Mouse (Mus musculus) stomach, embryonic 16.5 days (tissue): ENCODE data around the gene Alkbh4. TPM values are rescaled to one million over a fixed set of nuclear protein-coding genes. Genes with fewer than 3 reads are reported as not detected.
"Not testable (repeated sequence)": the region's sequence is repeated elsewhere in the genome, so short reads cannot be mapped to it uniquely, and the experiment has no call there.

Experiments used
- ATAC-seq: fragments of 200-750 bp; cut with Nextera tagmentation; 2 replicates; pipeline ENCODE4 v1.8.0; 2017; ENCODE audit warnings: moderate number of reproducible peaks, moderate TSS enrichment; ENCODE audit not compliant: insufficient read depth, low FRiP score
- H3K27ac ChIP-seq: fragments of 300-500 bp; sonication (generic); 2 replicates; pipeline ENCODE4 v1.5.1; 2014; ENCODE audit warnings: low read length
- H3K27me3 ChIP-seq: fragments of 300-500 bp; sonication (generic); 2 replicates; pipeline ENCODE4 v1.6.1; 2014; ENCODE audit warnings: low read length, control low read depth, mixed read lengths; ENCODE audit not compliant: control insufficient read depth, insufficient read depth
- H3K36me3 ChIP-seq: fragments of 300-500 bp; sonication (generic); 2 replicates; pipeline ENCODE4 v1.6.1; 2014; ENCODE audit warnings: low read length; ENCODE audit not compliant: control insufficient read depth, insufficient read depth
- H3K4me1 ChIP-seq: fragments of 300-500 bp; sonication (generic); 2 replicates; pipeline ENCODE4 v1.6.1; 2014; ENCODE audit warnings: low read length, control low read depth, mixed read lengths; ENCODE audit not compliant: control insufficient read depth, insufficient read depth
- H3K4me2 ChIP-seq: fragments of 300-500 bp; sonication (generic); 2 replicates; pipeline ENCODE4 v1.6.1; 2014; ENCODE audit warnings: low read depth, low read length, mixed read lengths
- H3K4me3 ChIP-seq: fragments of 300-500 bp; sonication (generic); replicated peaks from 2 replicates; pipeline ENCODE4 v1.5.1; 2014; ENCODE audit warnings: mild to moderate bottlenecking, low read length
- H3K9ac ChIP-seq: fragments of 300-500 bp; sonication (generic); 2 replicates; pipeline ENCODE4 v1.6.1; 2014; ENCODE audit warnings: low read length
- H3K9me3 ChIP-seq: fragments of 300-500 bp; sonication (generic); replicated peaks from 2 replicates; pipeline ENCODE4 v1.6.1; 2016; ENCODE audit warnings: low read length, control low read depth; ENCODE audit not compliant: control insufficient read depth
- WGBS: fragments of 180-500 bp; shearing (Covaris S2); extraction: QIAGEN DNeasy Blood & Tissue Kit; methylation state at CpG from one replicate; pipeline ENCODE4 v1.1.7; 2014; 5-methylcytosine and 5-hydroxymethylcytosine counted together
- polyA plus RNA-seq: library from polyadenylated mRNA; unstranded; fragments of >200 nt; fragmentation: Nextera tagmentation; extraction: Ambion mirVana; gene quantifications from 2 replicates; pipeline ENCODE4 v1.2.1, GENCODE M21; 2015

The Alkbh4 gene
- polyA plus RNA-seq, 1 experiment from 2014 or later, result 18.0 TPM

DNA sequence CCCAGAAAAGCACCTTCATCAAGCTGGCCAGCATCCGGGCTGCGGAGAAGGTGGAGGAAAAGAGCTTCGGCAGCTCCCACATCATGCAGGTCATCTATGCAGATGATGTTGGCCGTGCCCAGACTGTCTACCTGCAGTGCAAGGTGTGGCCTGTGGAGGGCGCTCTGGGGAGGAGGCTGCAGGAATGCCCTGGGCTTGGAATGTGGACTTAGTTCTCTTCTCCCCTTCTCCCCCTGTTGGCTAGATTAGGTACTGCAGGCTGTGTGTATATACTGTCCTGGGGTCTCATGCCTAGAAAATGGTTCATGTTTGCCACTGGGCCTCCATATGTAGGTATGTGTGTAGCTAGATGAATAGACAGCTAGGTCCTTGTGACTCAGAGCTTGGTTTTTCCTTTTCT lies 31.4 kb upstream of the Alkbh4 start:
- peaks cover 4% of the 10 kb centered on the region; the same call in 1 of the 2 replicates for H3K4me1 ChIP-seq
- WGBS, result 86% methylated on average over 5 of the region's 5 CpGs
- H3K9me3 ChIP-seq, result peaks cover 4% of the 10 kb centered on the region
- H3K27ac ChIP-seq, result no peak overlapping the region
- H3K36me3 ChIP-seq, result no peaks in the 10 kb centered on the region
- H3K9ac ChIP-seq, result no peak overlapping the region
- ATAC-seq, result no peak
- H3K4me3 ChIP-seq, result no peak overlapping the region
- H3K4me2 ChIP-seq, result no peak overlapping the region
- H3K27me3 ChIP-seq, result no peaks in the 10 kb centered on the region

DNA sequence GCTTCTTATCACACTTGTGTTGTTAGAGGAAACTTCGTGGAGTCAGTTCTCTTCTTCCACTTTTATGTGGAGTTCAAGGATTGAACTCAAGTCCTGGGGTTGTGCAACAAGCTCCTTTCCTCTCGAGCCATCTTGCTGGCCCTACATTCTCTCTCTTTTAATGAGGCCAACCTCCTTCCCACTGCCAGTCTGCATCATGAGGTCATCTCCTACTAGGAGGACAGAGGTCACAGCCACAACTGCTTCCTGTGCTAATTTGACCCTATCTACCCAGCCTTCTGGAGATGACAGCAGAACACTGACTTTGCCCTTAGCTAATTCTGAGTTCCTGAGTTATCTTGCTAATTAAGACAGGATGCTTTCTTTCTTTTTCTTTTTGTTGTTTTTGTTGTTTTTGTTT lies 27.5 kb upstream of the Alkbh4 start:
- Histone ChIP-seq H3K27me3 (no peaks in the 10 kb centered on the region), H3K4me3 (no peak overlapping the region), H3K36me3 (no peaks in the 10 kb centered on the region), H3K9me3 (peaks cover 4% of the 10 kb centered on the region), H3K9ac (no peak overlapping the region), H3K4me2 (no peak overlapping the region), H3K27ac (no peak overlapping the region), H3K4me1 (no peaks in the 10 kb centered on the region)
- WGBS, result 51% methylated on average over 2 of the region's 2 CpGs
- ATAC-seq, result no peak

DNA sequence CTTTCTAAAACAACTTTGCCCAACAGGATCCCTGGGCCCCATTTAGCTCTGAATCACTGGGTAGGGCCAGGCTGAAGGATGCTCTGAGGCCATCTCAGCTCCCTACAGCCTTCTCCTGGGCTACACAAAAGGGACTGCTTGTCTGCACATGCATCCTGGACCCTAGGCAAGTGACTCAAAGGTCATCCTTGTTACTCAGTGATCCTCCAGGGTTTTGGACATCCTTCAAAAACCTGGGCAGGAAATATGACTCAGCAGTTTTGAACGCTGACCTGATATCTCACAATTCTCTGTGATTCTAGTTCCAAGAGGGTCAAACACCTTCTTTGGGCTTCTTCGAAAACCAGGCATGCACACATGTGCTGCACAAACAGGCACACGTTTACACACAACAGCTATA lies 26.9 kb upstream of the Alkbh4 start:
- no peak overlapping the region for H3K9ac ChIP-seq
- no peaks in the 10 kb centered on the region for H3K4me1 ChIP-seq
- H3K4me3 ChIP-seq, result no peak overlapping the region
- no peaks in the 10 kb centered on the region for H3K27me3 ChIP-seq
- no peaks in the 10 kb centered on the region for H3K36me3 ChIP-seq
- WGBS, result 75% methylated on average over 3 of the region's 3 CpGs
- no peak for ATAC-seq
- H3K9me3 ChIP-seq, result peaks cover 4% of the 10 kb centered on the region
- H3K27ac ChIP-seq, result no peak overlapping the region
- no peak overlapping the region for H3K4me2 ChIP-seq

DNA sequence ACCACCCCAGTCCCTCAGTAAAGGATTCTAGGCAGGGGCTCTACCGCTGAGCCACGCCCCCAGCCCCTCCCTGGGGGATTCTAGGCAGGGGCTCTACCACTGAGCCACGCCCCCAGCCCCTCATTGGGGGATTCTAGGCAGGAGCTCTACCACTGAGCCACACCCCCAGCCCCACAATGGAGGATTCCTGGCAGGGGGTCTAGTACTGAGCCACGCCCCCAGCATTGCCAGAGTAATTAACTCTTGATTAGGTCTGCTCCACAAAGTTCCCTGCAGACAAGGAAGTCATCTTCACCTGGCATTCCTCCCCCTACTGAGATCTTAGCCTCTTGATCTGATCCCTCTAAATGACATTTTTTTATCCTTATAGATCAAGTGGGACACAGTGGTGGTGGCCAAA lies 22.4 kb upstream of the Alkbh4 start:
- not testable (repeated sequence) for H3K4me2 ChIP-seq, H3K4me3 ChIP-seq, H3K27me3 ChIP-seq, H3K36me3 ChIP-seq, H3K9me3 ChIP-seq, ATAC-seq, H3K9ac ChIP-seq, H3K27ac ChIP-seq
- H3K4me1 ChIP-seq, result peaks cover 11% of the 10 kb centered on the region
- 47% methylated on average over 4 of the region's 4 CpGs for WGBS

DNA sequence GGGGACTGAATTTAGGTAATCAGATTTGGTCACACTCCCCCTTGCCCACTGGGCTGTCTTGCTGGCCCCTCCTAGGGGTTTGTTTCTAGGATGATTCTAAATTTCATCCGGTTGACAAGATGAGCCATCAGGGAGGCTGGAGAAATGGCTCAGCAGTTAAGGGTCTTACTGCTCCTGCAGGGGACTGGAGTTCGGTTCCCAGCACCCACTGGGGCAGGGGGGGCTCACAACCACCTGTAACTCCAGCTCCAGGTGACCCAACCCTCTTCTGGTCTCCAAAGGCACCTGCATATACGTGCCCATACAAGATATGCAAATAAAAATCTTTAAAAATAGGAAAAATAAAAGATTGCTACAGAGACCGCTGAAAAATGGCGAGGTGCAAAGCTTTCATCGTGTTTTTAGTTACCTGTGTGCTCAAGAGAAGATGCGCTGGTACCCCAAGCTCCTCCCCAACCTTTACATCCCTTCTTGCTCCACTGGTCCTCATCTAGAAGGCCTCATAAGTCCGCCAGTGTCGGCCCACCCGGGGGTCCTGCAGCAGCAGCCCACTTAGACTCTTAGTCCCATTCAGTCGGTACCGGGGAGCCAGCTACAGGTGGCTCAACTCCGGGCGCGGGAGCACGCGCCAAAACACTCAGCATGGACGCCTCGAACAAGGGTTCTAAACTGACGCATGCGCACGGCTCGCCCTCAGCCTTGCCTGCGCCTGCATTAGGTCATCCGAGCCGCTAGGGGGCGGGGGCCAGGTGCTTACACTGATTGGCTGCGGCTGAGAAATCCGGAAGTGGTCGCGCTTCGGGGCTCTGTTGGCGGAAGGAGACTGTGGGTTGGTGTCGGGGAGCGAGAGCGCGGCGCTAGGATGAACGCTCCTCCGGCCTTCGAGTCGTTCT lies 19.8 kb upstream of the Alkbh4 start, which contains the start of gene Polr2j:
Gene Polr2j (plus strand): TSS at position 741 of the 893 bp plus-strand sequence.
- 3% methylated on average over 42 of the region's 42 CpGs for WGBS
- H3K27me3 ChIP-seq, result no peaks in the 10 kb centered on the region
- ATAC-seq, result peak; percentile 95

DNA sequence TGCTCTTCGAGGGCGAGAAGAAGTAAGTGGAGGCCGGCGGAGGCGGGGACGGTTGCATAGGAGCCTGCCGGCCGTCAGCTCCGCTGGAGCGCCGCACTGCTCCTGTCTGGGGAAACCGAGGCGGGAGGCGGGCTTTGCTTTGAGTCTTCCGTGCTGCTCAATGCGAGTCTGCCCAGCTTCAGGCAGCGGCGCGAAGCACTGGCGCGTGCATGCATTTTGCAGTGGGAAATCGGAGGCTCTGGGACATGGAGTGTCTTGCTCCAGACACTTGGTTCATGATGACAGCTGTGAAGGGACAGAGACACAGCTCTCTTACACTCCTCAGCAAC lies 19.2 kb upstream of the Alkbh4 start:
- peak overlapping the region; percentile 54 for H3K27ac ChIP-seq
- peak overlapping the region; percentile 81 for H3K4me3 ChIP-seq
- no peaks in the 10 kb centered on the region for H3K9me3 ChIP-seq
- H3K4me1 ChIP-seq, result peaks cover 11% of the 10 kb centered on the region
- H3K27me3 ChIP-seq, result no peaks in the 10 kb centered on the region
- H3K9ac ChIP-seq, result peak overlapping the region; percentile 93
- 1% methylated on average over 22 of the region's 22 CpGs for WGBS
- H3K4me2 ChIP-seq, result peak overlapping the region; percentile 81
- peak; percentile 44; the same call in 1 of the 2 replicates for ATAC-seq
- peaks cover 11% of the 10 kb centered on the region; the same call in 1 of the 2 replicates for H3K36me3 ChIP-seq

More for the DNA sequence above, 19.8 kb upstream of the Alkbh4 start, which contains the start of gene Polr2j:
- H3K4me3 ChIP-seq, result peak within 1 kb of the TSS; percentile 81
- H3K36me3 ChIP-seq, result peaks cover 11% of the 10 kb centered on the region; the same call in 1 of the 2 replicates
- H3K9me3 ChIP-seq, result no peaks in the 10 kb centered on the region
- peak within 1 kb of the TSS; percentile 54 for H3K27ac ChIP-seq
- peaks cover 11% of the 10 kb centered on the region for H3K4me1 ChIP-seq
- H3K4me2 ChIP-seq, result peak within 1 kb of the TSS; percentile 81
- peak within 1 kb of the TSS; percentile 93 for H3K9ac ChIP-seq

DNA sequence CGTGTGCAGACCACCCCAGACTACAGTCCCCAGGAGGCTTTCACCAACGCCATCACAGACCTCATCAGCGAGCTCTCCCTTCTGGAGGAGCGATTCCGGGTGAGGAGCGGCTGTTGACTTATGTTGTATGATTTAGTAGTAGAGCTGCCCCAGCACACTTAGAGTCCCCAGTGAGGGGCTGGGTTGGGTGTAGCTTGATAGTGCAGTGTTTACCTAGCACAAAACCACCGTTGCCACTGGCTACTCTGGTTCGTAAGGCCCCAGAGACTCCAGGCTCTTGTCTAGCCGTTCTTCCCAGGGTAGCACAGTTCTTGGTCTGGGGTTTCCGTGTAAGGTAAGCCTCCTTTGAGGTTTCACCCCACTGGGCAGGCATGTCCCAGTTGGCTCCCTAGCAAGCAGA lies 13.8 kb upstream of the Alkbh4 start:
- Histone ChIP-seq H3K4me3 (no peak overlapping the region), H3K27ac (peak overlapping the region; percentile 40; the same call in 1 of the 2 replicates), H3K4me2 (no peak overlapping the region), H3K9ac (no peak overlapping the region), H3K4me1 (peaks cover 11% of the 10 kb centered on the region), H3K36me3 (peaks cover 21% of the 10 kb centered on the region), H3K9me3 (no peaks in the 10 kb centered on the region), H3K27me3 (no peaks in the 10 kb centered on the region)
- ATAC-seq, result peak; percentile 81; the same call in 1 of the 2 replicates
- WGBS, result 75% methylated on average over 10 of the region's 10 CpGs

DNA sequence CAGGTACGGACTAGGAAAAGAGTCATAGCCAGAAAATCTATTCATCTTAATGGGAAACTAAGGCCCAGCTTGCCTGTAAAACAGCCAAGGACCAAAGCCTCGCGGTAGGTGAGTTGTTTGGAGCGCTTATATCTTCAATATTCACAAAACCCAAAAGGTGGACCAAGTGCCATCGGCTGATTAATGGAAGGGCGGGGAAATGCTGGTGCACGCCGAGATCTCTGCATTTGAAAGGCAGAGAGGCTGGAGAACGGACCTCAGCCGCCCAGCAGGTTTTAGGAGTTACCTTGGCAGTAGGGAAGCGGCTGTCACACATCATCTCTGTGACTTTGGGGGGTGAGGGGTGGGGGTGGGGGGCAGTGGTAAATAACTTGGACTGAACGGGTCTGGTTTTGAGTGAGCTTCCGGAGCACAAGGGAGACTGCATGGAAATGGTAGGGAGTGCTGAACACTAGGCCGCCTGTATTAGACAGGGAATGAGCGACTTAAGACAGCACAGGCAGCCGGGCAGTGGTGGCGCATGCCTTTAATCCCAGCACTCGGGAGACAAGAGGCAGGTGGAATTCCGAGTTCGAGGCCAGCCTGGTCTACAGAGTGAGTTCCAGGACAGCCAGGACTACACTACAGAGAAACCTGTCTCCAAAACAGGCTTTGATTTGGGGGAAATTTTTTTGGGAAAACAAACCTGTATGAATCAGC lies 495 bp downstream of the Alkbh4 start:
- H3K4me3 ChIP-seq, result peak overlapping the region; percentile 80
- H3K4me2 ChIP-seq, result peak overlapping the region; percentile 68
- WGBS, result 4% methylated on average over 20 of the region's 20 CpGs
- H3K9me3 ChIP-seq, result no peaks in the 10 kb centered on the region
- peak overlapping the region; percentile 87 for H3K9ac ChIP-seq
- 0 out of 2 replicates have a peak, but pooled peaks cover 7% of the 10 kb centered on the region for H3K36me3 ChIP-seq
- ATAC-seq, result no peak
- H3K27ac ChIP-seq, result peak overlapping the region; percentile 82
- peaks cover 18% of the 10 kb centered on the region for H3K4me1 ChIP-seq
- H3K27me3 ChIP-seq, result no peaks in the 10 kb centered on the region
